Mouse (Mus musculus) gastrocnemius, adult 8-10 months (tissue): ENCODE measurements around the gene Kat5. TPM values are rescaled to one million over a fixed set of nuclear protein-coding genes. Genes with fewer than 3 reads are reported as not detected.

Source experiments
- total RNA-seq, 4 experiments: library from RNA; stranded (reverse); gene quantifications; 2 replicates each; pipeline ENCODE4 v1.2.4; 2022

Gene Kat5
- total RNA-seq, 4 experiments from 2014 or later, result 17.2 to 23.9 (median 21.6) TPM

Other genes with a start within 250 kb of the Kat5 start
- gene Eif1ad, start 243.5 kb downstream of the Kat5 start, total RNA-seq, result 10 to 100 TPM; 16.3 to 18.8 (median 17.9) TPM
- gene Banf1, start 243.1 kb downstream of the Kat5 start, total RNA-seq, result 100 to 1,000 TPM; 122 to 146 (median 135) TPM
- 10 to 100 TPM; 40.2 to 52.1 (median 45.3) TPM for gene Sart1, start 221.5 kb downstream of the Kat5 start, total RNA-seq
- 1 to 10 TPM in 3 of 4 experiments, under 1 TPM in 1; 0.96 to 2.4 (median 2.0) TPM for gene Tsga10ip, start 207.7 kb downstream of the Kat5 start, total RNA-seq
- 100 to 1,000 TPM; 727 to 752 (median 743) TPM for gene Drap1, start 185.3 kb downstream of the Kat5 start, total RNA-seq
- 10 to 100 TPM; 33.7 to 38.3 (median 35.8) TPM for gene AI837181, start 185.1 kb downstream of the Kat5 start, total RNA-seq
- gene Fosl1, start 162.7 kb downstream of the Kat5 start, total RNA-seq, result not detected
- 1 to 10 TPM; 5.5 to 8.1 (median 6.3) TPM for gene Ccdc85b, start 152.3 kb downstream of the Kat5 start, total RNA-seq
- gene Fibp, start 149.6 kb downstream of the Kat5 start, total RNA-seq, result 10 to 100 TPM; 29.2 to 35.1 (median 32.8) TPM
- gene Ctsw, start 141.7 kb downstream of the Kat5 start, total RNA-seq, result not detected
- gene Efemp2, start 136.3 kb downstream of the Kat5 start, total RNA-seq, result 1 to 10 TPM; 3.2 to 6.1 (median 3.8) TPM
- 10 to 100 TPM; 18.5 to 22.8 (median 21.2) TPM for gene Mus81, start 121.8 kb downstream of the Kat5 start, total RNA-seq
- gene Cfl1, start 119.8 kb downstream of the Kat5 start, total RNA-seq, result 10 to 100 TPM; 44.8 to 57.2 (median 51.2) TPM
- under 1 TPM in 3 of 4 experiments, not detected in 1; 0.31 to 0.67 (median 0.47) TPM for gene 1700020D05Rik, start 106.5 kb downstream of the Kat5 start, total RNA-seq
- gene Snx32, start 99.7 kb downstream of the Kat5 start, total RNA-seq, result 1 to 10 TPM; 5.3 to 6.4 (median 5.9) TPM
- gene Ovol1, start 49.6 kb downstream of the Kat5 start, total RNA-seq, result not detected
- 1 to 10 TPM; 2.0 to 2.6 (median 2.5) TPM for gene Ap5b1, start 42.2 kb downstream of the Kat5 start, total RNA-seq
- 10 to 100 TPM; 40.5 to 63.8 (median 50.9) TPM for gene Rnaseh2c, start 8.4 kb downstream of the Kat5 start, total RNA-seq
- 10 to 100 TPM; 13.8 to 20.5 (median 15.0) TPM for gene Rela, start 27.2 kb upstream of the Kat5 start, total RNA-seq
- 1 to 10 TPM; 2.1 to 6.9 (median 6.3) TPM for gene Sipa1, start 53.5 kb upstream of the Kat5 start, total RNA-seq
- gene Map3k11, start 78.5 kb upstream of the Kat5 start, total RNA-seq, result 1 to 10 TPM; 7.1 to 8.7 (median 8.1) TPM
- gene Pcnx3, start 78.7 kb upstream of the Kat5 start, total RNA-seq, result 10 to 100 TPM; 11.8 to 15.2 (median 13.7) TPM
- not detected for gene Kcnk7, start 94.1 kb upstream of the Kat5 start, total RNA-seq
- gene Ehbp1l1, start 116.1 kb upstream of the Kat5 start, total RNA-seq, result 100 to 1,000 TPM; 195 to 259 (median 242) TPM
- 10 to 100 TPM; 17.0 to 18.5 (median 18.2) TPM for gene Fam89b, start 119.4 kb upstream of the Kat5 start, total RNA-seq
- 10 to 100 TPM; 32.6 to 42.8 (median 39.2) TPM for gene Ltbp3, start 130.7 kb upstream of the Kat5 start, total RNA-seq
- 10 to 100 TPM; 71.4 to 91.0 (median 82.6) TPM for gene Scyl1, start 161.2 kb upstream of the Kat5 start, total RNA-seq